Comparison of ENCODE assay signal across 26 mouse cellular contexts in the genomic region with DNA sequence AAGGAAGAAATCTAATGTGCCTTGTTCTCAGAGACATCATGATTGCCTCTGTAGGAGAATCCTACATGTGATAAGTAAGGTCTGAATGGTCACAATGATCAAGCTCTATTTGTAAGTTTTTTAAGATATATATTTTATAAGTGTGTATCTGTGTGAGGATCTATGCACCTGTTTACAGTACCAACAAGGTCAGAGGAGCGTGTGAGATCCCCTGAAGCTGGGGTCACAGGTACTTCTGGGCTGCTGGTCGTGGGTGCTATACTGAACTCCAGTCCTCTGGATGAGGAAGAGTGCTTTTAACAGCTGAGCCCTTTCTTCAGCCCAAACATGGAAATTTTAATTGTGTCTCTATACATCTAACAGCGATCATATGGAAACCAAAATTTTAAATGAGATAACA.
"Had no signal": no experiment of that assay in that cellular context is flagged by ENCODE, and none has a peak within 500 bp of the region (broad histone marks: within the 10 kb centered on the region; RNA-seq: fewer than 3 reads in every experiment).

No protein-coding gene starts in this region.

- H3K9me3 ChIP-seq: embryonic facial prominence, embryonic 10.5 days; embryonic facial prominence, embryonic 12.5 days; embryonic facial prominence, embryonic 13.5 days; embryonic facial prominence, embryonic 15.5 days; forebrain, embryonic 10.5 days; forebrain, embryonic 12.5 days; forebrain, embryonic 13.5 days; forebrain, embryonic 15.5 days had no signal

- H3K27ac ChIP-seq: embryonic facial prominence, embryonic 10.5 days; embryonic facial prominence, embryonic 12.5 days; embryonic facial prominence, embryonic 13.5 days; embryonic facial prominence, embryonic 15.5 days; forebrain, embryonic 10.5 days; forebrain, embryonic 12.5 days; forebrain, embryonic 13.5 days; forebrain, embryonic 15.5 days; gastrocnemius, adult 2 months; heart, adult 2 months had no signal

- H3K4me3 ChIP-seq: embryonic facial prominence, embryonic 10.5 days; embryonic facial prominence, embryonic 12.5 days; embryonic facial prominence, embryonic 13.5 days; embryonic facial prominence, embryonic 15.5 days; erythroblast, embryonic 14.5 days; forebrain, embryonic 10.5 days; forebrain, embryonic 12.5 days; forebrain, embryonic 13.5 days; forebrain, embryonic 15.5 days; gastrocnemius, adult 2 months; heart, adult 2 months had no signal

- H3K36me3 ChIP-seq: embryonic facial prominence, embryonic 10.5 days; embryonic facial prominence, embryonic 12.5 days; embryonic facial prominence, embryonic 13.5 days; embryonic facial prominence, embryonic 15.5 days; forebrain, embryonic 10.5 days; forebrain, embryonic 12.5 days; forebrain, embryonic 15.5 days had no signal

- DNase-seq: cerebellum, adult 2 months; cerebellum, adult 8-10 months; cerebellum, adult 9-10 months; cerebellum, adult 9-11 months; cerebellum, postnatal 10 days; cerebellum, postnatal 14 days; cerebellum, postnatal 25 days; cerebellum, postnatal 36 days; embryo, embryonic 11 days; forebrain, postnatal 0 days; gastrocnemius, adult 2 months; gastrocnemius, postnatal 10 days; gastrocnemius, postnatal 14 days; gastrocnemius, postnatal 25 days; gastrocnemius, postnatal 36 days; heart, adult 18-20 months; heart, adult 2 months had no signal
